Mouse (Mus musculus) stomach, embryonic 14.5 days (tissue): ENCODE results near the gene Rgs21. TPM values are rescaled to one million over a fixed set of nuclear protein-coding genes. Genes with fewer than 3 reads are reported as not detected.

Source experiments
- ATAC-seq: fragments of 200-750 bp; cut with Nextera tagmentation; 2 replicates; pipeline ENCODE4 v1.8.0; 2017; ENCODE audit warnings: low read depth, moderate TSS enrichment; ENCODE audit not compliant: insufficient number of reproducible peaks, insufficient read depth, low FRiP score
- H3K27ac ChIP-seq: fragments of 300-500 bp; sonication (generic); 2 replicates; pipeline ENCODE4 v1.5.1; 2014; ENCODE audit warnings: mild to moderate bottlenecking, low read length, moderate library complexity, mixed read lengths
- H3K27me3 ChIP-seq: fragments of 300-500 bp; sonication (generic); 2 replicates; pipeline ENCODE4 v1.6.1; 2014; ENCODE audit warnings: low read length, control low read depth, mixed read lengths; ENCODE audit not compliant: control insufficient read depth, insufficient read depth
- H3K36me3 ChIP-seq: fragments of 300-500 bp; sonication (generic); 2 replicates; pipeline ENCODE4 v1.6.1; 2014; ENCODE audit warnings: mild to moderate bottlenecking, control low read depth, low read length, moderate library complexity, mixed read lengths; ENCODE audit not compliant: control insufficient read depth, insufficient read depth
- H3K4me1 ChIP-seq: fragments of 300-500 bp; sonication (generic); 2 replicates; pipeline ENCODE4 v1.6.1; 2014; ENCODE audit warnings: low read length, control low read depth, mixed read lengths; ENCODE audit not compliant: control insufficient read depth, insufficient read depth
- H3K4me2 ChIP-seq: fragments of 300-500 bp; sonication (generic); replicated peaks from 2 replicates; pipeline ENCODE4 v1.6.1; 2014; ENCODE audit warnings: low read depth, low read length, control low read depth
- H3K4me3 ChIP-seq: fragments of 300-500 bp; sonication (generic); 2 replicates; pipeline ENCODE4 v1.5.1; 2014; ENCODE audit warnings: low read depth, low read length, control low read depth
- H3K9ac ChIP-seq: fragments of 300-500 bp; sonication (generic); replicated peaks from 2 replicates; pipeline ENCODE4 v1.6.1; 2014; ENCODE audit warnings: low read depth, mild to moderate bottlenecking, control low read depth, low read length, moderate library complexity, mixed read lengths
- H3K9me3 ChIP-seq: fragments of 300-500 bp; sonication (generic); 2 replicates; pipeline ENCODE4 v1.6.1; 2016; ENCODE audit warnings: low read depth, low read length, control low read depth; ENCODE audit not compliant: control insufficient read depth
- WGBS: fragments of 180-500 bp; shearing (Covaris S2); extraction: QIAGEN DNeasy Blood & Tissue Kit; methylation state at CpG from one replicate; pipeline ENCODE4 v1.1.7; 2014; 5-methylcytosine and 5-hydroxymethylcytosine counted together
- polyA plus RNA-seq: library from polyadenylated mRNA; unstranded; fragments of >200 nt; fragmentation: Nextera tagmentation; extraction: Ambion mirVana; gene quantifications from 2 replicates; pipeline ENCODE4 v1.2.1, GENCODE M21; 2014

The Rgs21 gene
- polyA plus RNA-seq = not detected in 2 replicates

DNA sequence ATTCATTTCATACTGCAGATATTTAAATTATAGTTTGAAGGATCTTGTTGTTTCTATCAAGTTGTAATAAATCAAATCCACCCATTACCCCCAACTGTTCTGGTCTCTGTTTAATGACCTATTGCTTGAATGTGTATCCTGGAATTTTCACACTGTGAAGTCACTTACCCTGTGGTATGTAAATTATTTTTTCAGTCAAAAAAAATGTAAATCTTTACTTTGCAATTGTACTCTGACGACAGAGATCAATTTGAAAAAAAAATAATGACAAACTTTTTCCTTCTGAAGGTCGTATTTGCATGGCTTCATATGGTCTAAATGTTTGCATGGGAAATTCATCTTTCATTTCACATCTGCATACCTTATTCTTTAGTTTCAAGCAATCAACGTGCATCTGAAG, at the start of gene Rgs21:
Gene Rgs21, minus strand, starts transcription at position 101 of the 400 bp plus-strand sequence.
- H3K4me1 ChIP-seq = no peaks in the 10 kb centered on the region
- no peak within 1 kb of the TSS for H3K4me2 ChIP-seq
- no peak within 1 kb of the TSS for H3K4me3 ChIP-seq
- no peak for ATAC-seq
- no peaks in the 10 kb centered on the region for H3K9me3 ChIP-seq
- H3K9ac ChIP-seq = no peak within 1 kb of the TSS
- no peaks in the 10 kb centered on the region for H3K36me3 ChIP-seq
- H3K27ac ChIP-seq = no peak within 1 kb of the TSS
- WGBS = 51% methylated on average over 3 of the region's 3 CpGs
- no peaks in the 10 kb centered on the region for H3K27me3 ChIP-seq

DNA sequence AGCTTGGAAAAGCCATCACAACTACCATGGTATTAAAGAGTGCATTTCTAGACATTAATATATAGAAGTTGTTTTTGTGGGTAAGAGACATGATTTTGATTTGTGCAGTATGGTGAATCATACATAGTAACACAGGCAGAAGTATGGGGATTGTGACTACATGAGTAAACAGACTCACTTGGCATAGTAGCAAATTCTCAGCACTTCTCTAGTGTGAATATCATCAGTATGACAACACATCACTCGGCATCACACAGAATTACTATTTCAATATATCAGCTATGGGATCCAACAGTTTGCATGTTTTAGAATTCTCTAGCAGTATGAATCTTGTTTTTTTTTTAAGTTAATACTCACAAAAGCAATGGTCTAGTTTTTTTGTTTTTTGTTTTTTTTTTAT, 36.6 kb upstream of the Rgs21 start:
- Histone ChIP-seq H3K4me2 (no peak overlapping the region), H3K27me3 (no peaks in the 10 kb centered on the region), H3K4me1 (no peaks in the 10 kb centered on the region), H3K4me3 (no peak overlapping the region), H3K9ac (no peak overlapping the region), H3K9me3 (no peaks in the 10 kb centered on the region), H3K36me3 (no peaks in the 10 kb centered on the region), H3K27ac (no peak overlapping the region)
- 91% methylated on average over 1 of the region's 1 CpGs for WGBS
- ATAC-seq = no peak

DNA sequence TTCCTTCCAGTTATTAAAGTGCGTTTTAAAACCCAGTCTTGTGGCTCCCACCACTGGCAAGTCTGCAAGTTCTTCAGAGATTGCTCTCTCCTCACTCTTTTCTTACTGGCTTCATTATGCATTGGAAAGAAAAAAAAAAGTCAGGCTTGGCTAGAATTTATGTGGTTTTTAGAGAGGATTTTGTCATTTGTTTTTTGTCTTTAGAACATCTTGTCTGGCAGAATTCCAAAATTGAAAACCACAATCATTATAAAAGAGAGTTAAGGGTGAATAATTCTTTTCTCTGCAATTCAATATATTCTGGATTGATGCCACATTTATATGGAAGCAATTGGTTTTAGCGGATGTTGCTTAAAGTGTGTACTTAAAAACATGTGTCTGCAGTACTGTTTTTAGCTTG, 35.5 kb upstream of the Rgs21 start:
- Histone ChIP-seq H3K27me3 (no peaks in the 10 kb centered on the region), H3K4me2 (no peak overlapping the region), H3K27ac (no peak overlapping the region), H3K9me3 (no peaks in the 10 kb centered on the region), H3K4me1 (no peaks in the 10 kb centered on the region), H3K9ac (no peak overlapping the region), H3K36me3 (no peaks in the 10 kb centered on the region), H3K4me3 (no peak overlapping the region)
- ATAC-seq = no peak
- WGBS = 65% methylated on average over 2 of the region's 2 CpGs

DNA sequence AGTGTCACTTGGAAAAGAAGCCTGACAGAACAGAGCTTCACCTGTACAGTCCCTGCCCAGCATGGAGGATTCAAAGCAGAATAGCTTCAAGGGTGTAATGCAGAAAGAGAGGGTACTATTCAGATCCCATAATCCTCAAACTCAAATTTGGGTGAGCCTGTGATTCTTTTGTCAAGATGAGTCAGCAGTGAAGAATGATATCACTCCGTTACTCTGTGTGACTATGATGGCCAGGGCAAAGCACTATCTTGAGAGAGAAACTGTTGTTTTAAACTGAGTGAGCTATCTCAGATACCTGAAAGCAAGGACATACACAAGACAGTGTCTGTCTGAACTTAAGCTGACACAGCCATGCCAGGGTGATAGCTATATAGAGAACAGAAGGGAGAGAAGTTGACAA, 11.9 kb upstream of the Rgs21 start:
- no peaks in the 10 kb centered on the region for H3K36me3 ChIP-seq
- 68% methylated on average over 1 of the region's 1 CpGs for WGBS
- ATAC-seq = no peak

DNA sequence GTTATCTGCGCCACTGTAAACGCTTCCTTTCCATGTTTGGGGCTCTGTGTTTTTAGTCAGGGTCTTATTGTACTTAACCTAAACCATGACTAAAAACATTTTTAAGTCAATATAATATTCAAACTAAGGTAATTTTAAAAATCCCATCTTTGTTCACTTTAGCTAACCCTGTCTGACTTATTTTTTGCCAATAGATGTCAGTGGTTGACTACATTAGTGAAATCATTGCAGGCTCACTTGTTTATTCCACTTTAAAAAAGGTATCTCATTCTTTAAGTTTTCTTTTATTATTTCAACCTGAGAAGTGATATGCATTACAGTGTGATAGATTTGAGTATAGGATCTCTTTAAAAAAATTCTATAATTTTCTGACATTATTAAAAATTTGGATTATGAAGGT, 5.5 kb upstream of the Rgs21 start:
- no peak overlapping the region for H3K4me2 ChIP-seq
- WGBS = 72% methylated on average over 2 of the region's 2 CpGs
- no peaks in the 10 kb centered on the region for H3K27me3 ChIP-seq
- H3K4me3 ChIP-seq = no peak overlapping the region
- no peak for ATAC-seq
- H3K9me3 ChIP-seq = no peaks in the 10 kb centered on the region
- H3K27ac ChIP-seq = no peak overlapping the region
- H3K4me1 ChIP-seq = no peaks in the 10 kb centered on the region
- no peak overlapping the region for H3K9ac ChIP-seq
- H3K36me3 ChIP-seq = no peaks in the 10 kb centered on the region

More for the DNA sequence above, 11.9 kb upstream of the Rgs21 start:
- Histone ChIP-seq H3K9me3 (no peaks in the 10 kb centered on the region), H3K27ac (no peak overlapping the region), H3K9ac (no peak overlapping the region), H3K4me3 (no peak overlapping the region), H3K27me3 (no peaks in the 10 kb centered on the region), H3K4me1 (no peaks in the 10 kb centered on the region), H3K4me2 (no peak overlapping the region)

DNA sequence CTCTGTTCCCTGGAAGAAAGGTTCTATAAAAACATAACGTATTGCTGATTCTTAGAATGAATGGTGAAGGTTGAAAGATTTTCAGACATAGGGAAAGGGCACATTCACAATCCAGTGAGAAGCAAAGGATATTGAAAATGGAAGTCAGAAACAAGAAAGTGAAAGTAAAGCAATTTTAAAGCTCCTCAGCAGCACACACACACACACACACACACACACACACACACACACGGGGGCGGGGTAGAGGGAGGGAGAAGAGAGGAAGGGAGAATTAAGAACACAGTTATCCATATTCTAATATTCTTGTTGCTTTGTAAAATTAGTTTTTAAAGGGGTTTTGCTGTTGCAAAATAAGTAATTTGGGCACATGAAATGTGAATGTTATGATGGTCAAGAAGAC, 2.4 kb upstream of the Rgs21 start:
- no peaks in the 10 kb centered on the region for H3K36me3 ChIP-seq
- 92% methylated on average over 3 of the region's 3 CpGs for WGBS
- no peak for ATAC-seq
- H3K9me3 ChIP-seq = no peaks in the 10 kb centered on the region
- H3K27me3 ChIP-seq = no peaks in the 10 kb centered on the region
- no peak overlapping the region for H3K4me2 ChIP-seq
- H3K4me3 ChIP-seq = no peak overlapping the region
- no peak overlapping the region for H3K9ac ChIP-seq
- no peaks in the 10 kb centered on the region for H3K4me1 ChIP-seq
- no peak overlapping the region for H3K27ac ChIP-seq

DNA sequence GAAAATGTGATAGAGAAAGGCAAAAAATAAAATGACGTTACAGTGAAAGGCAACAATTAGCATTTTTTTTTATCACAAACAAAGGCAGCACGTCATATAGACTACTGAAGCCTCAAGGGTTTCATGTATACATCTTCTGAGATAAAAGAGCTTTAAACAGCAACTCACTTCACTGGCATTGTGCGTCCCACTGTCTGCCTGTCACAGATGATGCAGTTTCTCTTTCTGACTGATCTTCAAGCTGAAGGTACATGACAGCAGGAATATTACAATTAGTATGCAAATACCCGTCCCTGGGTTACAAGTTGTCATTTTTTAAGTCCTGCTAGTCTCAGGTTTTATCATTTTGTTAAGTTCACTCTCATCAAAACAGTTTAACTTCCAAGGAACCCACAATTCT, 22.3 kb downstream of the Rgs21 start:
- Histone ChIP-seq H3K36me3 (no peaks in the 10 kb centered on the region), H3K9me3 (no peaks in the 10 kb centered on the region), H3K4me2 (no peak overlapping the region), H3K9ac (no peak overlapping the region), H3K27me3 (no peaks in the 10 kb centered on the region), H3K27ac (no peak overlapping the region), H3K4me3 (no peak overlapping the region), H3K4me1 (no peaks in the 10 kb centered on the region)
- WGBS = 65% methylated on average over 4 of the region's 4 CpGs
- ATAC-seq = no peak

DNA sequence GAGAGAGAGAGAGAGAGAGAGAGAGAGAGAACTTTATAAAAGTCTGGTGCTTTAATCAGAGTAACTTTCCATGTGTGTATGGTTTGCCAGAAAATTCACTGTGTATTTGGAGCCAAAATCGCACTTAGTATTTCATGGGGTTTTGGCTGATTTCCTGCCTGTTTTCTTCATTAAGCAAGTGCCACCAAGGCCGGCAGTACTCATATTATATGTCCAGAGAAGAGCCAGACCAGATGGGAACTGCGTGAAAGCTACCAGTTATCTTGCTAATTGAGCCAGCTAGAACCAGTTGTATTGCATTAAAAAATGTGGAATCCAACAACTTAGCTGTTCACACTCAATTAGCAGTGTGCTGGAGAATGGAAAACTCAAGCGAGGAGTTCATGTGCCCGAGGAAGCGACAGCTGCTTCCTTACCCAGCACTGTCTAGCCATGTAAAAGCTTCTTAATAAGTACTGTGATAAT, 22.9 kb downstream of the Rgs21 start:
- H3K4me1 ChIP-seq = no peaks in the 10 kb centered on the region
- H3K9me3 ChIP-seq = no peaks in the 10 kb centered on the region
- H3K4me3 ChIP-seq = no peak overlapping the region
- 71% methylated on average over 6 of the region's 6 CpGs for WGBS
- no peak overlapping the region for H3K27ac ChIP-seq
- no peak overlapping the region for H3K9ac ChIP-seq
- no peak overlapping the region for H3K4me2 ChIP-seq
- ATAC-seq = peak; percentile 42; the same call in 1 of the 2 replicates
- no peaks in the 10 kb centered on the region for H3K27me3 ChIP-seq
- H3K36me3 ChIP-seq = no peaks in the 10 kb centered on the region

DNA sequence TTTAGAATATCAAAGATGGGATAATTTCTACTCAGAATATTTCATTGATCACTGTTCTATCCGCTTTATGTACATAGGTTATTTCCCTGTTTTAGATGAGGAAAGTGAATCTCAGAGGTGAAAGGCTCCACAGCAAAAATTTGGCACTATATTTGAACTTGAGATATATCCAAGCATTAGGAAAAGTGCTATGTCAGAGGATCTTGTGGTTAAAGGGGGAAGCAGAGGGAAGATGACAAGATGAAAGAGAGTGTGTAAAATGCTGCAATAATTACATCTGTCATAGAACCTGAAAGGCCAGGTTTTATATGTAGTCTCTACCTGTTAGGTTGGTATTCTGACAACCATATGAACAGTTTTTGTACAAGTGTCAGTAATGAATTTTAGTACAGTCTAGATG, 35.7 kb downstream of the Rgs21 start:
- no peak for ATAC-seq
- no peak overlapping the region for H3K27ac ChIP-seq
- H3K4me2 ChIP-seq = no peak overlapping the region
- no peaks in the 10 kb centered on the region for H3K36me3 ChIP-seq
- H3K4me3 ChIP-seq = no peak overlapping the region
- WGBS = 88% methylated on average over 1 of the region's 1 CpGs
- H3K9ac ChIP-seq = no peak overlapping the region
- no peaks in the 10 kb centered on the region for H3K27me3 ChIP-seq
- no peaks in the 10 kb centered on the region for H3K9me3 ChIP-seq
- no peaks in the 10 kb centered on the region for H3K4me1 ChIP-seq
